Mouse (Mus musculus): Measurements from ENCODE around the gene Slc31a2.

Gene Slc31a2

GRCm38 (mm10) chr4:62278081-62278480, 15.7 kb downstream of the Slc31a2 start:
- no peak for DNase-seq (ENCODE audit: extremely low spot score, low read depth, low spot score)

DNA sequence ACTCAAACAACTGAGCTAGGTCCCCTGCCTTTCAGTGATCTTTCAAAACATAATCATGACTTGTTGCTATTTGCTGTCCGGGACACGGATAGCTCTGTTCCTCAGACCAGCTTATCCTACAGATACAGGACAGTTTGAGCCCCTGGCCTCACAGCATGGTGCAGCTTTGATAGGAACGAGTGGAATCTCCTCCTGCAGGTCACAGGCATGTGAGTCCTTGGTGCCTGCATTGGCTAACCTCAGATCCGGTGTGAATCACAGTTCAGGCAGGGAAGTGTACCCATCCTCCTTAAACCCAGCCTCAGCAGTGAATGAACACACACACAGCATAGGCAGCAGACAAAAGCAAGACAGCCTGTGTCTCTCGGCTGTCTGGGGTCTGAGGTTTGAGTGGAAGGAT, 19.0 kb downstream of the Slc31a2 start:
- no peak for DNase-seq (ENCODE audit: extremely low spot score, low read depth, low spot score)

- no peak for DNase-seq (ENCODE audit: extremely low spot score, low read depth, low spot score)
Measured at GRCm38 (mm10) chr4:62282969-62283368, 20.6 kb downstream of the Slc31a2 start.

GRCm38 (mm10) chr4:62285576-62285975, 23.2 kb downstream of the Slc31a2 start:
- DNase-seq (ENCODE audit: extremely low spot score, low read depth, low spot score): no peak

DNA sequence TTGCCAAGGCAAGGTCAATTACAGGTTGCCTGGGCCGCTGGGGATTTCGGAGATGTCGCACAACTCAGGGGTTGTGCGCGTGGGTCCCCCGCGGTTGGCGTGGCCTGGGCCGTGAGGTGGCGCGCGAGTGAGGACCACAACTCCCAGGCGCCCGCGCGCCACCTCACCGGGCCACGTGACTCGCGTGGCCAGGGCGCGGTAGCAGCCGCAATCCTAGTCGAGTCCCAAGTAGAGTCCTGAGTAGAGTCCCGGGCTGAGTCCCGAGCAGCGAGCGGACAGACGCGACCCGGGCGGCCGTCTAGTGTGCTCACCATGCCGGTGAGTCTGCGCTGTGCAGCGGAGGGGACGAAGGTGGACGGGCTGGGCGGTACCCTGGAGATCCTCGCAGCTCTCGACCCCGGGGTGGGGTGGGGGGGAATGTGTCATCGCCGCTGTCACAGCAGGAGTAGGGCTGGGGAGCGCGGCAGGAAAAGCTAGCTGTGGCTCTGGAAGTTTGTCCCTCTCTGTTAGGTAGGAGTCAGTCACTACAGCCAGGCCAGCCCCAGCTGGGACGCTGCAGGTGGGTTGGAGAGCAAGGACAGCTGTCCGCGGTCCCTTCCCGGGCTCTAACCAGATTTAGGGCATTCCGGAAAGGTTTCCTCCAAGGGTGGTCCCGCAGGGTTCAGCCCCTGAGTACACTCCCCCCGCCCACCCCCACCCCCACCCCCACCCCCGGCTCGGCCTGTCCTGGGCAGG, 24.1 kb downstream of the Slc31a2 start:
- peak; percentile 16 for DNase-seq (ENCODE audit: extremely low spot score, low read depth, low spot score)

DNA sequence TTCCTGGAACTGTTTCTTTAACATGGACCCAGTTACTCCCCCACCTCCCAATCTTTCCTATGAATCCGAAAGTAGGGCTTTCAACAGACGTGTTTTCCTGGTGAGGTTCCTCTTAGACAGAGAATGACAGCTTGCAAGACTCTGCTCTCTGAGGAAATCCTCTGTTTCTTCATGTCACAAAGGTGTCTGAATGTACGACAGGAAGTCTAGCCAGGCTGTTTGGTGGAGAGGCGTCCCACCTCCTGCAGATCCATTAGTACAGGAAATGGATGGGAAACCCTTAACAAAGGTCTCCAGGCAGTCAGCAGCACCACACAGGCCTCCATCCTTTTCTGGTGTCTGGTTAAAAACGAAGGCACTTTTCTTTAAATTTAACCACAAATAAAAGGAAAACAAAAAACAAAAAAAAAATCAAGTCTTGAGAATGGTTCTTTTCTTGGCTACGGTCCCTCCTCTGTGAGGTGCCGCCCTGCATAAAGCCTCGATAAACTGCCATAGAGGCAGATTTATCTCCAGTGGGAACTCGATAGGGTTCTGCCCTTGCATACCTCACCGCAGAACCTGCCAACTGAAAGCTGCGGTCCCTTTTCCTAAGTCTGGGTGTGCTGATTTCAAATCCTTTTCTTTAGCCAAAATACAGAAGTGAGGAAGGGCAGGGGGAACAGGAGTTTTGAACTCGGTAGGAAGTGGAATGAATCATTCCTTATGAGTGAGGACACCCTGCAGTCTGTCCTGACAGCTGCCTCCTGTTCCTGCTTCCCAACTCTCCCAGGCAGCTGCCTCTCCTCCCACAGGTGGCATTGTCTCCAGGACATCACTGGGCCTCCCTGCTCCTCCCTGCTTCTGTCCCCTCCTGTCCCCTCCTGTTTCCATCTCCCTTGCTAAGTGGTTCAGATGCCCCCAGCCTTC, 24.9 kb downstream of the Slc31a2 start:
- DNase-seq (ENCODE audit: extremely low spot score, low read depth, low spot score): no peak

GRCm38 (mm10) chr4:62289226-62289625, 26.9 kb downstream of the Slc31a2 start:
- no peak for DNase-seq (ENCODE audit: extremely low spot score, low read depth, low spot score)

GRCm38 (mm10) chr4:62290816-62291505, 28.6 kb downstream of the Slc31a2 start:
- DNase-seq (ENCODE audit: extremely low spot score, low read depth, low spot score): no peak

DNA sequence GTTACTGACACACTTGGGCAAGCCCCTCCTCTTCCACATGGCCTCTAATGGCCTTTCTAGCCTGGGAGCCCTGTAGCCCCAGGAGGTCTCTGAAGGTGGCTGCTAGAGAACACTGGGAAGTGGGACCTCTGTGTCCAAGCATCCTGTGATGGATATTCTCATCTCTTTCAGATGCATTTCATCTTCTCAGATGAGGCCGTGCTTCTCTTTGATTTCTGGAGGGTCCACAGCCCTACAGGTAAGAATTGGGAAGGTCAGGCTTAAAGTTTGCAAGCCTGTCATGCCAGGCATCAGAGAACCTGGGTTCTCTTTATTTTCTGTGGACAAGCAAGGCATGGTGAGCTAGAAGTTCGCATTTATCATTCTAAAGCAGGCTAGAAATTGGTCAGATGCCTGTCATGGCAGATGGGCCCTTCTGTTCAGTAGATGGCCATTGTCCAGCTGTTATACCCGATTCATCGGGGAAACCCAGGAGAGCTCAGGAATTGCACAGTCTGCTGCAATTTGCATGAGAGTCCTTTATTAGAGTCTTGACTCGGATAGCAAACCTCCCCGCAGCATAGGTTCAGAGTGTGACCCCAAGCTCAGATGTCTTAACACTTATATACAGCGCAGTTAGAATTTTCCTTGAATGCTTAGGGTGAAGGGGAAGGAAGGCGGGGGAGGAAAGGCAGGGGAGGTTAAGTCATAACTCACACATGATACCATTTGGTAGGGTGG, 30.3 kb downstream of the Slc31a2 start:
- DNase-seq (ENCODE audit: extremely low spot score, low read depth, low spot score): no peak

GRCm38 (mm10) chr4:62293219-62293861, 31.0 kb downstream of the Slc31a2 start:
- DNase-seq (ENCODE audit: extremely low spot score, low read depth, low spot score): no peak

- no peak for DNase-seq (ENCODE audit: extremely low spot score, low read depth, low spot score)
Measured at GRCm38 (mm10) chr4:62294741-62295140, 32.4 kb downstream of the Slc31a2 start.

- DNase-seq (ENCODE audit: extremely low spot score, low read depth, low spot score): no peak
Measured at GRCm38 (mm10) chr4:62297280-62298130, 35.1 kb downstream of the Slc31a2 start.

DNA sequence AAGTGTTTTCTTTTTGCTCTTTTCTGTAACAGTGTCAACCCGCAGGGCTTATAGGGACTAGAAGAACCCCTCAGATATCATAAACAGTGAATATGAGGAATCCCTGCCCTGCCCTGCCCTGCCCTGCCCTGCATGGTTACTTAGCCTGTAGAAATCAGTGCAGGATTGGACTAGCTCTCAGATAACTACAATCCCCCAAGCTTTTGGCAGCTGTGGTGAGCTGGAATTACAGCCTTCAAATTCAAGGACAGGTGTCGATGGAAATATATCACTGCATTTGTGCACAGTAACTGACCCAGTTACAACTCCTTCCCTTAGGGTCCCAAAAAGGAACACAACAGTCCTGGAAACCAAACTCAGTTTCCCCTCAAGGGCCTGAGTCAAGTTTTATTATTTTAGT, 37.6 kb downstream of the Slc31a2 start:
- no peak for DNase-seq (ENCODE audit: extremely low spot score, low read depth, low spot score)

GRCm38 (mm10) chr4:62302795-62303194, 40.4 kb downstream of the Slc31a2 start:
- no peak for DNase-seq (ENCODE audit: extremely low spot score, low read depth, low spot score)

DNA sequence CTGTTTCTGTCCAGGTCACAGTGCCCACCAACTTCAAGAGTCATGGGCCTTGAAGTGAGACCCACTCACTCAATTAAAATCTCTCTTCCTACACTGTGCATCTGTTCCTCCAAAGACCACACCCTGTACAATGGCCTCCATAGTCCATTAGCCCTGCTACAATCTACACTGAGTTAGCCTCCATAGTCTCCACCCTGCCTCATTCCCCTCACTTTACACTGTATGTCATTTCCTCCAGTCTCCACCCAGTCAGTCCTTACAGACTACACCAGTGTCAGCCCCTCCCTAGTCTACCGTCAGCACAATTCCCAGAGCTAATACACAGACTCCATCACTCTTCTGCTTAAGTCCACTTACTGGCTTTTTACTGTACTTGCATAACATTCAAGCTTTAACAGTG, 40.9 kb downstream of the Slc31a2 start:
- no peak for DNase-seq (ENCODE audit: extremely low spot score, low read depth, low spot score)

DNA sequence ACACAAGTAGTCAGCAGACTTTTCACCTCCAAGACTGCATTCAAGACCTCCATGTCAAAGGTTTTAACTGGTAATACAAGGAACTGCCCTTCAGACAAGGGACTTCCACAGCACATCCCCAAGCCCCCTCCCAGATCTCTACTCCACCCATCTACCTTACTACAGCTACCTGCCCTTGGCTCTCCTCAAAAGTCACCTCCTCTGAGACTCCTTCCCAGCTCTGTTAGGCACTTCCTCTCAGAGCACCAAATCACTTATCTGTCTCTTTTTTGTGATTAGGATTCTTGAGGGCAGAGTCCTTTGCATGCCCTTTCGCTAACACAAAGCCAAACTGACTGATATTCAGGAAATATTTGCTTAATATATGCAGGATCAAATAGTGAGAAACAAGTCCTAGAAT, 43.9 kb downstream of the Slc31a2 start:
- DNase-seq (ENCODE audit: extremely low spot score, low read depth, low spot score): no peak

DNA sequence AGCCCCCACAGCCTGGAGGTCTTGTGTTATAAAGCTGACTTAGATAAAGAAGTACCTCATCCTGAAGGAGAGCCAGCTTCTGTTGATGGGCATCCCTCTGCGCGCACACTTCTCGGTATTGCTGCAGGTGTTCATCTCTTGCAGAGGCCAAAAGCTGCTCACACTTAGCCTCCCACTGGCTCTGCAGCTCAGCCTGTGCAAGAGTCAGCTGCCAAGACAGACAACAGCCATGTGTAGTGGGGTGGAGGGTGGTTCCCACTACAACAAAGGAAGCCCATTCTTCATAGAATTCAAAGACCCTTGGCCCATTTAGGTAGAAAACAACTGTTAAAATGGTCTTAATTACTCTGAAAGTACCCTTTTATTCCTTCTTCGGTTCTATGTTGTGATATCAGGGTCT, 44.5 kb downstream of the Slc31a2 start:
- DNase-seq (ENCODE audit: extremely low spot score, low read depth, low spot score): no peak

- no peak for DNase-seq (ENCODE audit: extremely low spot score, low read depth, low spot score)
Measured at GRCm38 (mm10) chr4:62308406-62308805, 46.0 kb downstream of the Slc31a2 start.

GRCm38 (mm10) chr4:62312821-62313220, 50.5 kb downstream of the Slc31a2 start:
- no peak for DNase-seq (ENCODE audit: extremely low spot score, low read depth, low spot score)

Data from hindlimb bud, embryonic 11.5 days (tissue).